Mouse (Mus musculus): Measurements from ENCODE around the gene Tceanc. TPM values are rescaled to one million over a fixed set of nuclear protein-coding genes. Genes with fewer than 3 reads are reported as not detected.
A peak's percentile ranks its signal among the peaks of the same experiment; 100 is the strongest.

The Tceanc gene
- total RNA-seq, 1 experiment, result 4.0 TPM

DNA sequence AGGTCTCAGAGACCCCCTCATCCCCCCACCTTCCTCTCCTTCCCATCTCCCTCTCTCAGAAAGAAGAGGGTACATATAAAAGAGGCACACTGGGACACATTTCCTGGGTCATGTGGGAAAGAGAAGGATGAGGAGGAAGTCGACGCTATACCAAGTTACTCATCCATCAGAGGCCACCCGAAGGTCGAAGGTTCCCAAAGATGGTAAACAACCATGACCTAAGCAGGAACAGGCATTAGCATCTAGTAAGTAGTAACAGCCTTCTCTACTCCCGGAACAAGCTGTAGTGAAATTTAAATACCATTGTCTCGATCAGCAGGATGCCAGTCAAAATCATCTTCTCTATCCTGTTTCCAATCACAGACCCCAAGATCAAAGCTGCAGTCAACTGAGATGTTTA, 13.3 kb upstream of the Tceanc start:
- no peak for TF ChIP-seq HCFC1 (IDR thresholded peaks at IDR 0.05; ENCODE audit: borderline replicate concordance, insufficient read depth, low read length)
- 0 out of 2 replicates have a peak, but pooled peaks have one; percentile 4 for TF ChIP-seq MAFK (IDR thresholded peaks at IDR 0.05; ENCODE audit: insufficient read depth, low read depth, low read length)
- TF ChIP-seq ZNF384 (IDR thresholded peaks at IDR 0.05; ENCODE audit: low read depth, low read length), result 0 out of 2 replicates have a peak, but pooled peaks have one; percentile 35
- TF ChIP-seq CHD2 (IDR thresholded peaks at IDR 0.05; ENCODE audit: low read depth, low read length), result no peak
- TF ChIP-seq ZC3H11A (IDR thresholded peaks at IDR 0.05; ENCODE audit: borderline replicate concordance, low read depth, low read length), result no peak
- Histone ChIP-seq H3K9me3 (ENCODE audit: control insufficient read depth, insufficient read depth, low read depth, low read length) (no peaks in the 10 kb centered on the region), H3K4me1 (ENCODE audit: control insufficient read depth in 2 of 2, insufficient read depth in 2 of 2, low read length in 2 of 2, poor library complexity in 1 of 2) (peaks cover 4 to 6% of the 10 kb centered on the region in 2 experiments; a peak in 2 of 4 replicates), H3K36me3 (ENCODE audit: control insufficient read depth, insufficient read depth, low read length, poor library complexity, severe bottlenecking) (no peaks in the 10 kb centered on the region), H3K27ac (ENCODE audit: insufficient read depth, low read depth, low read length, poor library complexity, severe bottlenecking) (no peak overlapping the region), H3K9ac (ENCODE audit: insufficient read depth, low read depth, low read length, poor library complexity, severe bottlenecking) (no peak overlapping the region), H3K4me3 (ENCODE audit: insufficient read depth in 1 of 2, low read depth in 1 of 2, low read length in 2 of 2, poor library complexity in 1 of 2, severe bottlenecking in 1 of 2) (no peak overlapping the region)
- no peak for DNase-seq (ENCODE audit: low read depth, low spot score)
- in situ Hi-C loops (cut with MboI; ENCODE audit: low sequenced_read_pairs in 2 of 2, unreplicated experiment in 2 of 2), result loop anchor here in 1 of 2 experiments (10.0 kb wide), 1 partner anchor 123 kb away; no protein-coding TSS in a partner anchor

DNA sequence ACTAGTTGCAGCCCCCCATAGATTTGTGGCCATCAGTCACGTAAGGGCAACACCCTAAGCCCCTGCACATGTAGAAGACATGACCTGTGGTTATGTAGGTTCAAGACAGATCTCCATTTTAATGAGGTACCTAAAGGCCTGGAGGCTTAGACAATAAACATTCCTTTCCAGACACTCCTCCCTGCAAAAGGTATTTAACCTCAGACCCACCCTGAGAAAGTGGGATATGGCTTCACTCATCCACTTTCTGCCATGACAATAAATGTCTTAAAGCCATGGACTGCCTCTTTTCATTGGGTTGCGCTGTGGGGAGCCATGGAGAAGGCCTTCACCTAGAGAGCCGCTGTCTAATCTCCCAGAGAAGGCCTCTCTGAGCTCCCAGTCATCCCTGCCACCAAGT, 9.8 kb upstream of the Tceanc start:
- no peak overlapping the region for H3K9ac ChIP-seq (ENCODE audit: insufficient read depth, low read depth, low read length, poor library complexity, severe bottlenecking)
- TF ChIP-seq ZC3H11A (IDR thresholded peaks at IDR 0.05; ENCODE audit: borderline replicate concordance, low read depth, low read length) (no peak), ZNF384 (IDR thresholded peaks at IDR 0.05; ENCODE audit: low read depth, low read length) (no peak), MAFK (IDR thresholded peaks at IDR 0.05; ENCODE audit: insufficient read depth, low read depth, low read length) (no peak), CHD2 (IDR thresholded peaks at IDR 0.05; ENCODE audit: low read depth, low read length) (no peak), HCFC1 (IDR thresholded peaks at IDR 0.05; ENCODE audit: borderline replicate concordance, insufficient read depth, low read length) (no peak)
- in situ Hi-C loops (cut with MboI; ENCODE audit: low sequenced_read_pairs in 2 of 2, unreplicated experiment in 2 of 2), result no loop called here
- no peak overlapping the region for H3K4me3 ChIP-seq (ENCODE audit: insufficient read depth in 1 of 2, low read depth in 1 of 2, low read length in 2 of 2, poor library complexity in 1 of 2, severe bottlenecking in 1 of 2)
- peaks cover 4% of the 10 kb centered on the region in 2 experiments; a peak in 2 of 4 replicates for H3K4me1 ChIP-seq (ENCODE audit: control insufficient read depth in 2 of 2, insufficient read depth in 2 of 2, low read length in 2 of 2, poor library complexity in 1 of 2)
- H3K9me3 ChIP-seq (ENCODE audit: control insufficient read depth, insufficient read depth, low read depth, low read length), result no peaks in the 10 kb centered on the region
- H3K36me3 ChIP-seq (ENCODE audit: control insufficient read depth, insufficient read depth, low read length, poor library complexity, severe bottlenecking), result no peaks in the 10 kb centered on the region
- no peak for DNase-seq (ENCODE audit: low read depth, low spot score)
- no peak overlapping the region for H3K27ac ChIP-seq (ENCODE audit: insufficient read depth, low read depth, low read length, poor library complexity, severe bottlenecking)

DNA sequence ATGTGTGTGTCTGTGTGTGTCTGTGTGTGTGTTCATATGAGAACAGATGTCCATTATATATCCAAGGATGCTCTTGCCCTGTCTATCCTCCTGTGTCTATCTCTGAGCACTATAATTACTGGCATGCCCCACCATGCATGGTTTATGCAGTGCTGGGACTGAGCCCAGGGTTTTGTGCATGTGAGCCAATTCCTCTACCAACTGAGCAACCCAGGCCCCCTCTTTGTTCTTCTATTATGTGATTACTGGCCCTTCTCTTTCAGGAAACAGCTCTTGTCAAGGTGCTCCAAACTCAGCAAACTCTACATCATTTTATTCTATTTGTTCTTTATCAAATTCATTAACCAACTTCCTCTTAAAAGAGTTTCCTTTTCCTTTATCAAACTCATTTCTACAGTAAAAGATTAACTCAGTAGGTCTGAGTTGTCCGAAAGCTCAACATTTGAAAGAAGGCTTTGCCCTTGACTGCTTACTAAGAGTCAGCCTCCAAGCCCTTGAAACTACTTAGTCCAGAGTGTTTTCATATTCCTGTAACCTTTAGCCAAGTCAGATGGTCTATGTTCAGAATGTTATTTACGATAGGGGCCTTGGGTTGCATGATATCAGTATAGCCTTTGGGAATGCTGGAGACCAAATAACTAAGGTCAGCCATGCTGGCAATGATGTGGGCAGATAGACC, 7.4 kb upstream of the Tceanc start:
- Histone ChIP-seq H3K36me3 (ENCODE audit: control insufficient read depth, insufficient read depth, low read length, poor library complexity, severe bottlenecking) (no peaks in the 10 kb centered on the region), H3K27ac (ENCODE audit: insufficient read depth, low read depth, low read length, poor library complexity, severe bottlenecking) (no peak overlapping the region), H3K4me3 (ENCODE audit: insufficient read depth in 1 of 2, low read depth in 1 of 2, low read length in 2 of 2, poor library complexity in 1 of 2, severe bottlenecking in 1 of 2) (no peak overlapping the region), H3K4me1 (ENCODE audit: control insufficient read depth in 2 of 2, insufficient read depth in 2 of 2, low read length in 2 of 2, poor library complexity in 1 of 2) (no peaks in the 10 kb centered on the region), H3K9me3 (ENCODE audit: control insufficient read depth, insufficient read depth, low read depth, low read length) (no peaks in the 10 kb centered on the region), H3K9ac (ENCODE audit: insufficient read depth, low read depth, low read length, poor library complexity, severe bottlenecking) (no peak overlapping the region)
- in situ Hi-C loops (cut with MboI; ENCODE audit: low sequenced_read_pairs in 2 of 2, unreplicated experiment in 2 of 2), result no loop called here
- no peak for DNase-seq (ENCODE audit: low read depth, low spot score)
- TF ChIP-seq ZNF384 (IDR thresholded peaks at IDR 0.05; ENCODE audit: low read depth, low read length) (no peak), MAFK (IDR thresholded peaks at IDR 0.05; ENCODE audit: insufficient read depth, low read depth, low read length) (no peak)

- DNase-seq (ENCODE audit: low read depth, low spot score), result no peak
- no peak overlapping the region for H3K9ac ChIP-seq (ENCODE audit: insufficient read depth, low read depth, low read length, poor library complexity, severe bottlenecking)
- no peak overlapping the region for H3K27ac ChIP-seq (ENCODE audit: insufficient read depth, low read depth, low read length, poor library complexity, severe bottlenecking)
- no peak overlapping the region for H3K4me3 ChIP-seq (ENCODE audit: insufficient read depth in 1 of 2, low read depth in 1 of 2, low read length in 2 of 2, poor library complexity in 1 of 2, severe bottlenecking in 1 of 2)
- no peaks in the 10 kb centered on the region for H3K36me3 ChIP-seq (ENCODE audit: control insufficient read depth, insufficient read depth, low read length, poor library complexity, severe bottlenecking)
- H3K4me1 ChIP-seq (ENCODE audit: control insufficient read depth in 2 of 2, insufficient read depth in 2 of 2, low read length in 2 of 2, poor library complexity in 1 of 2), result no peaks in the 10 kb centered on the region; a peak in 1 of 4 replicates
- TF ChIP-seq HCFC1 (IDR thresholded peaks at IDR 0.05; ENCODE audit: borderline replicate concordance, insufficient read depth, low read length), result no peak
- no peak for TF ChIP-seq ZC3H11A (IDR thresholded peaks at IDR 0.05; ENCODE audit: borderline replicate concordance, low read depth, low read length)
- no peak for TF ChIP-seq ZNF384 (IDR thresholded peaks at IDR 0.05; ENCODE audit: low read depth, low read length)
- TF ChIP-seq MAFK (IDR thresholded peaks at IDR 0.05; ENCODE audit: insufficient read depth, low read depth, low read length), result no peak
- TF ChIP-seq CHD2 (IDR thresholded peaks at IDR 0.05; ENCODE audit: low read depth, low read length), result no peak
- H3K9me3 ChIP-seq (ENCODE audit: control insufficient read depth, insufficient read depth, low read depth, low read length), result no peaks in the 10 kb centered on the region
- in situ Hi-C loops (cut with MboI; ENCODE audit: low sequenced_read_pairs in 2 of 2, unreplicated experiment in 2 of 2), result no loop called here
Observed at GRCm38 (mm10) chrX:166520782-166521181, 2.4 kb upstream of the Tceanc start.

All from ES-E14 (cell line).